Mouse (Mus musculus) liver, adult 2 months (tissue): ENCODE results near the gene Vav1. TPM values are rescaled to one million over a fixed set of nuclear protein-coding genes. Genes with fewer than 3 reads are reported as not detected.

Source experiments
- DNase-seq: peaks from one replicate; pipeline ENCODE4 v3.0.0-alpha.2; 2011; ENCODE audit warnings: low read depth, low spot score; ENCODE audit errors: extremely low read depth
- H3K27ac ChIP-seq: fragments of 200-500 bp; replicated peaks from 2 replicates; pipeline ENCODE4 v1.5.1; 2012; ENCODE audit warnings: low read depth, mild to moderate bottlenecking, control low read depth, inconsistent platforms, low read length; ENCODE audit not compliant: insufficient read depth
- H3K27me3 ChIP-seq: fragments of 200-500 bp; 2 replicates; pipeline ENCODE4 v1.6.1; 2012; ENCODE audit warnings: mild to moderate bottlenecking, moderate library complexity, low read length, inconsistent platforms; ENCODE audit not compliant: control insufficient read depth, insufficient read depth
- H3K36me3 ChIP-seq: fragments of 200-500 bp; 2 replicates; pipeline ENCODE4 v1.6.1; 2012; ENCODE audit warnings: low read length, inconsistent platforms; ENCODE audit not compliant: control insufficient read depth, insufficient read depth
- H3K4me1 ChIP-seq: fragments of 200-500 bp; 2 replicates; pipeline ENCODE4 v1.6.1; 2011; ENCODE audit warnings: low read length; ENCODE audit not compliant: control insufficient read depth, insufficient read depth
- H3K4me3 ChIP-seq: fragments of 200-500 bp; 2 replicates; pipeline ENCODE4 v1.5.1; 2011; ENCODE audit warnings: low read depth, mild to moderate bottlenecking, control low read depth, low read length, moderate library complexity; ENCODE audit not compliant: insufficient read depth
- H3K79me2 ChIP-seq: fragments of 200-500 bp; 2 replicates; pipeline ENCODE4 v1.6.1; 2012; ENCODE audit warnings: inconsistent platforms, mild to moderate bottlenecking, low read length, moderate library complexity; ENCODE audit not compliant: control insufficient read depth, insufficient read depth
- H3K9ac ChIP-seq: fragments of 200-500 bp; 2 replicates; pipeline ENCODE4 v1.6.1; 2012; ENCODE audit warnings: low read depth, mild to moderate bottlenecking, control low read depth, inconsistent platforms, low read length
- CTCF ChIP-seq: fragments of 200-500 bp; IDR thresholded peaks from 2 replicates; pipeline ENCODE4 v1.5.1; 2011; ENCODE audit warnings: low read depth, low read length, control low read depth
- POLR2A ChIP-seq: fragments of 200-500 bp; IDR thresholded peaks from 2 replicates; pipeline ENCODE4 v1.6.1; 2011; ENCODE audit warnings: low read length, control low read depth; ENCODE audit not compliant: insufficient read depth; ENCODE audit errors: extremely low read depth
- WGBS: fragments of 180-500 bp; shearing (Covaris S2); methylation state at CpG from one replicate; pipeline ENCODE4 v1.1.7; 2018; 5-methylcytosine and 5-hydroxymethylcytosine counted together
- polyA plus RNA-seq: library from polyadenylated mRNA; depleted of rRNA; stranded (reverse); fragments of >200 nt; gene quantifications from 2 replicates; pipeline ENCODE4 v1.2.3, GENCODE M21; 2012; rRNA removed
- total RNA-seq: library from RNA; depleted of rRNA; stranded (reverse); fragments of >200 nt; gene quantifications from 2 replicates; pipeline ENCODE4 v1.2.3, GENCODE M21; 2014; rRNA removed

Gene Vav1
- total and polyA plus RNA-seq, 2 experiments = 1.9 to 2.7 TPM

DNA sequence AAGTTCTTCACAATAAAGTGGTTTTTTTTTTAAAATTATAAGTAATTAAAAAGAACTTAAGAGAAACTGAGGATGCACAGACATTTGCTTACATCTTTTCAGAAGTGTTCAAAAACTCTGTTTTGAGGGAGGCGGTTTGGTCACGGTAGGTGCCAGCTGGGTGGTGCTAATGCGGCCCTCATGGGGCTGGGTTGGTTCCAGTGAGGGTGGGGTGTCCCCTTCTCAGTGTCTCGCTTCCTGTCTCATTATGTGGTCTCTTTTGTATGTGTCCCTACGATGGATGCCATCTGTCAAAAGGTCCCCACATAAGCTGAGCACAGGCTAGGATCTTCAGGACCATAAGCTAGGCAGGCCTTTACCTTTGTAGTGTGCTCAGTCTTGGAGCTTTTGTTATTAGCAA, 70.2 kb downstream of the Vav1 start:
- H3K4me1 ChIP-seq = no peaks in the 10 kb centered on the region; the same call in 1 of the 2 replicates
- 80% methylated on average over 5 of the region's 5 CpGs for WGBS
- no peak for DNase-seq

GRCm38 (mm10) chr17:57350212-57350611, 71.3 kb downstream of the Vav1 start:
- Histone ChIP-seq H3K79me2 (no peaks in the 10 kb centered on the region), H3K27me3 (no peaks in the 10 kb centered on the region), H3K36me3 (no peaks in the 10 kb centered on the region), H3K4me1 (no peaks in the 10 kb centered on the region), H3K9ac (no peak overlapping the region), H3K4me3 (no peak overlapping the region), H3K27ac (no peak overlapping the region)
- 85% methylated on average over 5 of the region's 5 CpGs for WGBS
- no peak for DNase-seq
- TF ChIP-seq CTCF (no peak), POLR2A (no peak)

More for the DNA sequence above, 70.2 kb downstream of the Vav1 start:
- Histone ChIP-seq H3K27ac (no peak overlapping the region), H3K79me2 (no peaks in the 10 kb centered on the region), H3K27me3 (no peaks in the 10 kb centered on the region), H3K36me3 (no peaks in the 10 kb centered on the region), H3K9ac (no peak overlapping the region), H3K4me3 (no peak overlapping the region)
- TF ChIP-seq CTCF (no peak), POLR2A (no peak)

DNA sequence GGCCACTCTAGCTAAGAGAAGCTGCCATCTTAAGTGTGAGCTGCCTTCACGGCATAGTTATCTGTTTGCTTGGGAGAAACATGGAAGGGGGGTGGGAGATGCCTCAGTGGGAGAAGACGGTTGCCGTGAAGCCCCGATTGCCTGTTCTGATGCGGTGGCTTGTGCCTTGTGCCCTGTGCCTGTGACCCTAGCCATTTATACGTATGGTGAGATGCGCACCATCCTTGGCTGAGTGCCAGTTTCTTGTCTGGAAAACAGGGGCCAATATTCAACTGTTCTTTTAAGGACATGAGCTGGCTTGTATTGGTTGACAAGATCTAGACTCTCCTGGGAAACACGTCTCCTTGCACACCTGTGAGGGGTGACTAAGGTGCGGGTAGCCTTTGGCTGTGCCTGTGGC, 72.2 kb downstream of the Vav1 start:
- H3K9ac ChIP-seq = no peak overlapping the region
- H3K4me3 ChIP-seq = no peak overlapping the region
- TF ChIP-seq POLR2A (no peak), CTCF (no peak)
- no peak overlapping the region for H3K27ac ChIP-seq
- no peak for DNase-seq
- H3K4me1 ChIP-seq = no peaks in the 10 kb centered on the region
- H3K36me3 ChIP-seq = no peaks in the 10 kb centered on the region
- no peaks in the 10 kb centered on the region for H3K79me2 ChIP-seq
- WGBS = 91% methylated on average over 9 of the region's 9 CpGs
- no peaks in the 10 kb centered on the region for H3K27me3 ChIP-seq

- Histone ChIP-seq H3K9ac (peak within 1 kb of the TSS; percentile 51; the same call in 1 of the 2 replicates), H3K27me3 (no peaks in the 10 kb centered on the region), H3K36me3 (no peaks in the 10 kb centered on the region), H3K4me1 (no peaks in the 10 kb centered on the region), H3K79me2 (no peaks in the 10 kb centered on the region), H3K4me3 (peak within 1 kb of the TSS; percentile 51), H3K27ac (peak within 1 kb of the TSS; percentile 35; the same call in 1 of the 2 replicates)
- WGBS = 38% methylated on average over 1 of the region's 1 CpGs
- DNase-seq = peak; percentile 35
- TF ChIP-seq POLR2A (no peak), CTCF (no peak)
Measured at GRCm38 (mm10) chr17:57358441-57358840, 79.5 kb downstream of the Vav1 start, which contains the start of gene Adgre1. Gene Adgre1, plus strand, starts transcription at chr17:57358691.

GRCm38 (mm10) chr17:57359485-57360241, 80.8 kb downstream of the Vav1 start:
- Histone ChIP-seq H3K9ac (peak overlapping the region; percentile 51; the same call in 1 of the 2 replicates), H3K4me3 (peak overlapping the region; percentile 51), H3K36me3 (no peaks in the 10 kb centered on the region), H3K79me2 (no peaks in the 10 kb centered on the region), H3K4me1 (no peaks in the 10 kb centered on the region), H3K27me3 (no peaks in the 10 kb centered on the region), H3K27ac (peak overlapping the region; percentile 35; the same call in 1 of the 2 replicates)
- WGBS = 75% methylated on average over 11 of the region's 11 CpGs
- TF ChIP-seq CTCF (no peak), POLR2A (no peak)
- no peak for DNase-seq

Other genes starting within 250 kb of the Vav1 start
- 7.6 and 15.6 TPM in 2 replicates for gene Khsrp, start 247.6 kb upstream of the Vav1 start, total RNA-seq
- 30.3 and 38.9 TPM in 2 replicates for gene Khsrp, start 247.6 kb upstream of the Vav1 start, polyA plus RNA-seq
- not detected in 2 replicates for gene Slc25a41, start 237.4 kb upstream of the Vav1 start, total RNA-seq
- gene Slc25a41, start 237.4 kb upstream of the Vav1 start, polyA plus RNA-seq = not detected in 2 replicates
- gene Crb3, start 220.0 kb upstream of the Vav1 start, total RNA-seq = 21.9 and 27.7 TPM in 2 replicates
- 45.6 and 57.7 TPM in 2 replicates for gene Crb3, start 220.0 kb upstream of the Vav1 start, polyA plus RNA-seq
- gene Slc25a23, start 219.2 kb upstream of the Vav1 start, total RNA-seq = 54.9 and 94.6 TPM in 2 replicates
- gene Slc25a23, start 219.2 kb upstream of the Vav1 start, polyA plus RNA-seq = 212 and 255 TPM in 2 replicates
- 0.54 and 0.92 TPM in 2 replicates for gene Dennd1c, start 200.6 kb upstream of the Vav1 start, total RNA-seq
- gene Dennd1c, start 200.6 kb upstream of the Vav1 start, polyA plus RNA-seq = 1.2 and 1.6 TPM in 2 replicates
- gene Tubb4a, start 191.3 kb upstream of the Vav1 start, total RNA-seq = 0.18 and 0.27 TPM in 2 replicates
- 0.16 and 0.24 TPM in 2 replicates for gene Tubb4a, start 191.3 kb upstream of the Vav1 start, polyA plus RNA-seq
- gene Tnfsf9, start 173.8 kb upstream of the Vav1 start, total RNA-seq = 0.18 and 0.54 TPM in 2 replicates
- 0.09 and 0.15 TPM in 2 replicates for gene Tnfsf9, start 173.8 kb upstream of the Vav1 start, polyA plus RNA-seq
- gene Cd70, start 129.3 kb upstream of the Vav1 start, total RNA-seq = 1.0 TPM in 1 of 2 replicates, not detected in the other
- not detected in 2 replicates for gene Cd70, start 129.3 kb upstream of the Vav1 start, polyA plus RNA-seq
- gene Tnfsf14, start 84.9 kb upstream of the Vav1 start, total RNA-seq = 0.27 and 0.28 TPM in 2 replicates
- gene Tnfsf14, start 84.9 kb upstream of the Vav1 start, polyA plus RNA-seq = 0.42 and 0.75 TPM in 2 replicates
- 5,384 and 7,708 TPM in 2 replicates for gene C3, start 51.0 kb upstream of the Vav1 start, total RNA-seq
- gene C3, start 51.0 kb upstream of the Vav1 start, polyA plus RNA-seq = 3,773 and 3,833 TPM in 2 replicates
- 10.7 and 11.7 TPM in 2 replicates for gene Gpr108, start 30.7 kb upstream of the Vav1 start, total RNA-seq
- 19.3 and 23.7 TPM in 2 replicates for gene Gpr108, start 30.7 kb upstream of the Vav1 start, polyA plus RNA-seq
- gene Trip10, start 29.6 kb upstream of the Vav1 start, total RNA-seq = 4.6 and 5.1 TPM in 2 replicates
- gene Trip10, start 29.6 kb upstream of the Vav1 start, polyA plus RNA-seq = 4.8 and 7.2 TPM in 2 replicates
- gene Adgre1, start 79.6 kb downstream of the Vav1 start, total RNA-seq = 27.3 and 31.6 TPM in 2 replicates
- 4.7 and 10.0 TPM in 2 replicates for gene Adgre1, start 79.6 kb downstream of the Vav1 start, polyA plus RNA-seq